Mouse (Mus musculus): ENCODE measurements around the gene Entpd5. TPM values are rescaled to one million over a fixed set of nuclear protein-coding genes. Genes with fewer than 3 reads are reported as not detected.

Entpd5 gene
- 11.9 and 12.3 TPM in 2 replicates for polyA plus RNA-seq (2014; fragmentation: Nextera tagmentation; extraction: Ambion mirVana)

DNA sequence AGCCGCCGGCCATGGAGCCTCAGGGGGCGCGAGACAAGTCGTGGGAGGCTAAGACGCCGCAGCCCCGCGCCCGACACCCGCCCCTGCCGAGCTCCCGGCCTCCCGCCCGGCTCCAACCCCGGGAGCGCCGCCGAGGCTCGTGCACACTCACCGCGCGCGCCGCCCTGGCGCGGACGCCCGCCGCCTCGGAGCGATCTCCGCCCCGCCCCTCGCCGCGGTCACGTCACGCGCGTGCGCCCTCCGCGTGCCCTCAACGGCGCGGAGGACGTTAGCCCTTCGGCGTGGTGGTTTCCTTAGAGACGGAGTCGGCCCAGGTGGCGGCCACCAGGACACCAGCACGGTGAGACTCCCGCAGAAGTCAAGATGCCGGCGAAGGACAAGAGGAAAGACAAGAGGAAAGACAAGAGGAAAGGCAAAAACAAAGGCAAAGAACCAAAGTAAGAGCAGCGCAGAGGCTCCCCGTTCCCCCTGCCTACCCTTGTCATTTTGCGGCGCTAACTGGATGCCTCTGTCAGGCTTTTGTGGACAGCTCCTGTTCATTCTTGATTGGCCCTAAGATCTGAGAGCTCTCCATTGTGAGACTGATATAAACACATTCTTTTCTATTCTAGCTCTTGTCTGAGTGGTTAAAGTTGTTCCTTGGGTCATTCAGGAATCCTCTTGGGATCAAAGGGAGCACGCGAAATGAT, at the start of gene Entpd5, which contains the start of gene Bbof1:
TSS of gene Entpd5 (minus strand) at position 211 of the 689 bp plus-strand sequence.
TSS of gene Bbof1 (plus strand) at position 253 of the 689 bp plus-strand sequence.
- DNase-seq (ENCODE audit: low spot score) (peak; percentile 92), ATAC-seq (replicated peaks; ENCODE audit: low FRiP score) (peak; percentile 92)
- 2% methylated on average over 54 of the region's 63 CpGs for WGBS
- no peaks in the 10 kb centered on the region for H3K27me3 ChIP-seq (ENCODE audit: control insufficient read depth, insufficient read depth, low read length)
- H3K4me3 ChIP-seq (ENCODE audit: low read depth, low read length) = peak within 1 kb of the TSS; percentile 72
- H3K36me3 ChIP-seq (ENCODE audit: control insufficient read depth, insufficient read depth, low read length) = no peaks in the 10 kb centered on the region
- H3K9me3 ChIP-seq (ENCODE audit: control insufficient read depth, low read length) = no peaks in the 10 kb centered on the region; the same call in 1 of the 2 replicates
- peak within 1 kb of the TSS; percentile 31; the same call in 1 of the 2 replicates for H3K27ac ChIP-seq (ENCODE audit: low read depth, low read length)
- 0 out of 2 replicates have a peak, but pooled peaks cover 4% of the 10 kb centered on the region for H3K4me1 ChIP-seq (replicated peaks; ENCODE audit: control insufficient read depth, insufficient read depth, low read length)
- H3K4me2 ChIP-seq (ENCODE audit: low read depth, low read length, severe bottlenecking) = peak within 1 kb of the TSS; percentile 96
- H3K9ac ChIP-seq (ENCODE audit: low read length) = peak within 1 kb of the TSS; percentile 82

GRCm38 (mm10) chr12:84456911-84457310, 48.1 kb upstream of the Entpd5 start:
- Histone ChIP-seq H3K9me3 (ENCODE audit: control insufficient read depth, low read length) (no peaks in the 10 kb centered on the region), H3K27me3 (ENCODE audit: control insufficient read depth, insufficient read depth, low read length) (no peaks in the 10 kb centered on the region), H3K4me3 (ENCODE audit: low read depth, low read length) (no peak overlapping the region), H3K36me3 (ENCODE audit: control insufficient read depth, insufficient read depth, low read length) (no peaks in the 10 kb centered on the region), H3K4me2 (ENCODE audit: low read depth, low read length, severe bottlenecking) (no peak overlapping the region), H3K27ac (ENCODE audit: low read depth, low read length) (no peak overlapping the region), H3K4me1 (replicated peaks; ENCODE audit: control insufficient read depth, insufficient read depth, low read length) (no peaks in the 10 kb centered on the region), H3K9ac (ENCODE audit: low read length) (no peak overlapping the region)
- WGBS = 88% methylated on average over 3 of the region's 3 CpGs
- ATAC-seq (replicated peaks; ENCODE audit: low FRiP score) (no peak), DNase-seq (ENCODE audit: low spot score) (no peak)

DNA sequence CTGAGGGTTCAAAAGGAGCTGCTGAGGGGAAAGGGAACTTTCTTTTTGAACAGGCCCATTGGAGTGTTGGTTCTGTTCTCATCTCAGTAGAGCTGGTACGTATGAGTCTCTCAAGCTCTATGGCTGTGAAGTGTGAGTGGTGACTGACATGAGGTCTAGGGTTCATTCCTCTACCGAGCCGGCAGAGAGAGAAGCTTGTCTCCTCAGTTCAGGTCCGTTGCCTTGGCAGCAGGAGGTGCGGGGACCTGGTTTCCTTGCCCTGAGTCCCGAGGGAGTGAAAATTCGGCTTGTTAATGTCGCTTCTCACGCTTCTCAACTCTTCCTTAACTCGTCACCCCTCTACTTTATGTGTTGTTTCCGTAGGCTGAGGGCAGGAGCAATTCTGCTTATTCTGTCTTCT, 43.0 kb upstream of the Entpd5 start:
- H3K4me3 ChIP-seq (ENCODE audit: low read depth, low read length) = peak overlapping the region; percentile 82
- H3K4me1 ChIP-seq (replicated peaks; ENCODE audit: control insufficient read depth, insufficient read depth, low read length) = peaks cover 4% of the 10 kb centered on the region; the same call in 1 of the 2 replicates
- no peak overlapping the region for H3K27ac ChIP-seq (ENCODE audit: low read depth, low read length)
- DNase-seq (ENCODE audit: low spot score) (peak; percentile 51), ATAC-seq (replicated peaks; ENCODE audit: low FRiP score) (no peak)
- under 1% methylated on average over 11 of the region's 11 CpGs for WGBS
- no peaks in the 10 kb centered on the region for H3K36me3 ChIP-seq (ENCODE audit: control insufficient read depth, insufficient read depth, low read length)
- H3K4me2 ChIP-seq (ENCODE audit: low read depth, low read length, severe bottlenecking) = peak overlapping the region; percentile 85
- peak overlapping the region; percentile 71 for H3K9ac ChIP-seq (ENCODE audit: low read length)
- H3K27me3 ChIP-seq (ENCODE audit: control insufficient read depth, insufficient read depth, low read length) = no peaks in the 10 kb centered on the region; the same call in 1 of the 2 replicates
- no peaks in the 10 kb centered on the region for H3K9me3 ChIP-seq (ENCODE audit: control insufficient read depth, low read length)

- under 1% methylated on average over 49 of the region's 49 CpGs for WGBS
- Histone ChIP-seq H3K4me3 (ENCODE audit: low read depth, low read length) (peak within 1 kb of the TSS; percentile 82), H3K27me3 (ENCODE audit: control insufficient read depth, insufficient read depth, low read length) (no peaks in the 10 kb centered on the region; the same call in 1 of the 2 replicates), H3K9me3 (ENCODE audit: control insufficient read depth, low read length) (no peaks in the 10 kb centered on the region), H3K27ac (ENCODE audit: low read depth, low read length) (no peak within 1 kb of the TSS), H3K9ac (ENCODE audit: low read length) (peak within 1 kb of the TSS; percentile 71), H3K4me1 (replicated peaks; ENCODE audit: control insufficient read depth, insufficient read depth, low read length) (peaks cover 4% of the 10 kb centered on the region; the same call in 1 of the 2 replicates), H3K4me2 (ENCODE audit: low read depth, low read length, severe bottlenecking) (peak within 1 kb of the TSS; percentile 85), H3K36me3 (ENCODE audit: control insufficient read depth, insufficient read depth, low read length) (no peaks in the 10 kb centered on the region)
- ATAC-seq (replicated peaks; ENCODE audit: low FRiP score) = peak; percentile 98
- DNase-seq (ENCODE audit: low spot score) = peak; percentile 95
These were observed 42.2 kb upstream of the Entpd5 start, which contains the start of the genes Aldh6a1 and Lin52 for GRCm38 (mm10) chr12:84450718-84451646. Gene Aldh6a1 (minus strand): TSS chr12:84451004. Gene Lin52 (plus strand): TSS chr12:84451422.

DNA sequence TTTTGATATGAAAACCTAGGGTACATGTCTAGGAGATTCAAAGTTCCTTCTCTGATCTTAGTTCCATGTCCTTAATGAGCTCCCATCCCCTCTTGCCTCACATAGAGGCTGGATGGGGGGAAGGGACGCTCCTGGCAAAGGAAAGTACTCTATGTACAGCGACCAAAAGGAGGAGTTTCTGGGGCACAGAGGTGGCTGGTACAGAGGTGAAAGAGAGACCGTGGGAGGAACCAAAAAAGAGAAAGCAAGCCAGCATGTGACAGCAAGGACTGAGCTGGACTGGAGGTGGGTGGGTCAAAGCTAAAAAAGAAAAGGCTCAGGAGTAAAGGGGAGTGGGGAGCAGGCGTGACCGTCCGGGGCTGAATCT, 41.5 kb upstream of the Entpd5 start:
- ATAC-seq (replicated peaks; ENCODE audit: low FRiP score) (no peak), DNase-seq (ENCODE audit: low spot score) (no peak)
- H3K27me3 ChIP-seq (ENCODE audit: control insufficient read depth, insufficient read depth, low read length) = no peaks in the 10 kb centered on the region; the same call in 1 of the 2 replicates
- peak overlapping the region; percentile 54 for H3K9ac ChIP-seq (ENCODE audit: low read length)
- peak overlapping the region; percentile 77 for H3K4me2 ChIP-seq (ENCODE audit: low read depth, low read length, severe bottlenecking)
- H3K36me3 ChIP-seq (ENCODE audit: control insufficient read depth, insufficient read depth, low read length) = no peaks in the 10 kb centered on the region
- under 1% methylated on average over 6 of the region's 6 CpGs for WGBS
- H3K27ac ChIP-seq (ENCODE audit: low read depth, low read length) = no peak overlapping the region
- H3K4me1 ChIP-seq (replicated peaks; ENCODE audit: control insufficient read depth, insufficient read depth, low read length) = peaks cover 4% of the 10 kb centered on the region; the same call in 1 of the 2 replicates
- no peaks in the 10 kb centered on the region for H3K9me3 ChIP-seq (ENCODE audit: control insufficient read depth, low read length)
- peak overlapping the region; percentile 82 for H3K4me3 ChIP-seq (ENCODE audit: low read depth, low read length)

GRCm38 (mm10) chr12:84449887-84450286, 41.1 kb upstream of the Entpd5 start:
- WGBS = 49% methylated on average over 10 of the region's 10 CpGs
- H3K27ac ChIP-seq (ENCODE audit: low read depth, low read length) = no peak overlapping the region
- no peaks in the 10 kb centered on the region for H3K36me3 ChIP-seq (ENCODE audit: control insufficient read depth, insufficient read depth, low read length)
- peaks cover 4% of the 10 kb centered on the region; the same call in 1 of the 2 replicates for H3K4me1 ChIP-seq (replicated peaks; ENCODE audit: control insufficient read depth, insufficient read depth, low read length)
- no peak for DNase-seq (ENCODE audit: low spot score)
- no peak for ATAC-seq (replicated peaks; ENCODE audit: low FRiP score)
- peak overlapping the region; percentile 54; the same call in 1 of the 2 replicates for H3K9ac ChIP-seq (ENCODE audit: low read length)
- no peaks in the 10 kb centered on the region; the same call in 1 of the 2 replicates for H3K27me3 ChIP-seq (ENCODE audit: control insufficient read depth, insufficient read depth, low read length)
- peak overlapping the region; percentile 77; the same call in 1 of the 2 replicates for H3K4me2 ChIP-seq (ENCODE audit: low read depth, low read length, severe bottlenecking)
- no peak overlapping the region; the same call in 1 of the 2 replicates for H3K4me3 ChIP-seq (ENCODE audit: low read depth, low read length)
- H3K9me3 ChIP-seq (ENCODE audit: control insufficient read depth, low read length) = no peaks in the 10 kb centered on the region

GRCm38 (mm10) chr12:84448181-84448580, 39.4 kb upstream of the Entpd5 start:
- 83% methylated on average over 6 of the region's 6 CpGs for WGBS
- Histone ChIP-seq H3K4me2 (ENCODE audit: low read depth, low read length, severe bottlenecking) (no peak overlapping the region), H3K27ac (ENCODE audit: low read depth, low read length) (no peak overlapping the region), H3K36me3 (ENCODE audit: control insufficient read depth, insufficient read depth, low read length) (no peaks in the 10 kb centered on the region), H3K27me3 (ENCODE audit: control insufficient read depth, insufficient read depth, low read length) (no peaks in the 10 kb centered on the region; the same call in 1 of the 2 replicates), H3K9me3 (ENCODE audit: control insufficient read depth, low read length) (no peaks in the 10 kb centered on the region), H3K4me1 (replicated peaks; ENCODE audit: control insufficient read depth, insufficient read depth, low read length) (peaks cover 4% of the 10 kb centered on the region; the same call in 1 of the 2 replicates), H3K9ac (ENCODE audit: low read length) (no peak overlapping the region), H3K4me3 (ENCODE audit: low read depth, low read length) (no peak overlapping the region)
- DNase-seq (ENCODE audit: low spot score) = no peak
- no peak for ATAC-seq (replicated peaks; ENCODE audit: low FRiP score)

DNA sequence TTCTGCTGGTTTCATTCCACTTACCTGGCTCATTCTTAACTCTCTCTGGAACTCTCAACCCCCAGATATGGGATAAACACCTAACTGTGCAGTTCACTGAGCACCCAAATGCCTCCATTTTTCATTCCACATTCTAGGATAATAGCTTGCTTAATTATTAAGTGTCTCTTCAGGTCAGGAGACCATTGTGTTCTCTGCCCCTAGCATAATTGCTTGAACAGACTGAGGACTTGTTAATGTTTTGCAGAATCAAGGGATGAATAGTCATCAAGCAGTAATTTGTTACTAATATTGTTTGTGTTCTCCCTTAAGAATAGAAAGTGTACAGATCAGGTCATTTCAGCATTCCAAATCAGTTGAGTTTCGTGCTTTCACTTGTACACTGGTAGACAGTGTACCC, 38.6 kb upstream of the Entpd5 start:
- 81% methylated on average over 1 of the region's 1 CpGs for WGBS

More for the DNA sequence above, 38.6 kb upstream of the Entpd5 start:
- Histone ChIP-seq H3K27ac (ENCODE audit: low read depth, low read length) (no peak overlapping the region), H3K4me3 (ENCODE audit: low read depth, low read length) (no peak overlapping the region), H3K27me3 (ENCODE audit: control insufficient read depth, insufficient read depth, low read length) (no peaks in the 10 kb centered on the region; the same call in 1 of the 2 replicates), H3K36me3 (ENCODE audit: control insufficient read depth, insufficient read depth, low read length) (no peaks in the 10 kb centered on the region), H3K4me1 (replicated peaks; ENCODE audit: control insufficient read depth, insufficient read depth, low read length) (peaks cover 4% of the 10 kb centered on the region; the same call in 1 of the 2 replicates), H3K4me2 (ENCODE audit: low read depth, low read length, severe bottlenecking) (no peak overlapping the region), H3K9me3 (ENCODE audit: control insufficient read depth, low read length) (no peaks in the 10 kb centered on the region), H3K9ac (ENCODE audit: low read length) (no peak overlapping the region)
- DNase-seq (ENCODE audit: low spot score) (no peak), ATAC-seq (replicated peaks; ENCODE audit: low FRiP score) (no peak)
